Mouse (Mus musculus) gastrocnemius, postnatal 25 days (tissue): ENCODE data around the gene Sync. TPM values are rescaled to one million over a fixed set of nuclear protein-coding genes. Genes with fewer than 3 reads are reported as not detected.

Experiments
- microRNA-seq, 2 experiments: library from miRNA; unstranded; fragments of <30 nt; microRNA quantifications; one replicate each; pipeline ENCODE4 v1.2.0; 2021; ENCODE audit warnings: borderline replicate concordance in 2 of 2
- total RNA-seq, 2 experiments: library from RNA; stranded (reverse); gene quantifications; 1 replicate in 1 of 2; 2 replicates in 1 of 2; pipeline ENCODE4 v1.2.3; 2021

Sync gene
- total RNA-seq, 2 experiments from 2014 or later: 40.2 to 44.7 TPM

Small RNA genes within 50 kb of the gene (microRNA-seq; reads per million reads assigned to microRNA genes)
- 0 reads per million in 2 experiments for gene Gm22994

Other genes starting within 250 kb of the Sync start
- gene Rnf19b, start 229.3 kb upstream of the Sync start, total RNA-seq: 10 to 100 TPM; 17.8 to 20.2 TPM
- not detected for gene Tmem54, start 182.1 kb upstream of the Sync start, total RNA-seq
- not detected for gene Hpca, start 165.6 kb upstream of the Sync start, total RNA-seq
- 10 to 100 TPM; 71.5 to 93.0 TPM for gene Fndc5, start 150.6 kb upstream of the Sync start, total RNA-seq
- gene S100pbp, start 97.9 kb upstream of the Sync start, total RNA-seq: 1 to 10 TPM; 3.5 to 4.0 TPM
- gene Yars, start 97.9 kb upstream of the Sync start, total RNA-seq: 10 to 100 TPM; 31.7 to 34.2 TPM
- gene C77080, start 26.2 kb upstream of the Sync start, total RNA-seq: 1 to 10 TPM; 1.3 to 2.0 TPM
- gene Rbbp4, start 47.8 kb downstream of the Sync start, total RNA-seq: 10 to 100 TPM; 41.0 to 50.6 TPM
- 10 to 100 TPM; 23.1 to 24.0 TPM for gene Zbtb8os, start 48.1 kb downstream of the Sync start, total RNA-seq
- gene Zbtb8a, start 90.5 kb downstream of the Sync start, total RNA-seq: 1 to 10 TPM; 1.2 to 1.3 TPM
- gene Zbtb8b, start 153.2 kb downstream of the Sync start, total RNA-seq: not detected
- gene Bsdc1, start 174.0 kb downstream of the Sync start, total RNA-seq: 10 to 100 TPM; 25.6 to 26.9 TPM
- gene Tssk3, start 203.4 kb downstream of the Sync start, total RNA-seq: not detected
- not detected for gene Fam229a, start 203.6 kb downstream of the Sync start, total RNA-seq
- gene Marcksl1, start 226.0 kb downstream of the Sync start, total RNA-seq: 1 to 10 TPM; 1.6 to 2.8 TPM